Mouse (Mus musculus) megakaryocyte, embryonic 14.5 days (primary cell): ENCODE data around the gene Eid2.

Experiments
- FLI1 ChIP-seq: IDR thresholded peaks from 2 replicates; pipeline ENCODE4 v1.6.1; 2012; ENCODE audit warnings: low read length, inconsistent platforms, mixed read lengths
- GATA1 ChIP-seq: IDR thresholded peaks from 3 replicates; pipeline ENCODE4 v1.6.1; 2012; ENCODE audit warnings: mixed read lengths, low read length, inconsistent platforms, borderline replicate concordance

DNA sequence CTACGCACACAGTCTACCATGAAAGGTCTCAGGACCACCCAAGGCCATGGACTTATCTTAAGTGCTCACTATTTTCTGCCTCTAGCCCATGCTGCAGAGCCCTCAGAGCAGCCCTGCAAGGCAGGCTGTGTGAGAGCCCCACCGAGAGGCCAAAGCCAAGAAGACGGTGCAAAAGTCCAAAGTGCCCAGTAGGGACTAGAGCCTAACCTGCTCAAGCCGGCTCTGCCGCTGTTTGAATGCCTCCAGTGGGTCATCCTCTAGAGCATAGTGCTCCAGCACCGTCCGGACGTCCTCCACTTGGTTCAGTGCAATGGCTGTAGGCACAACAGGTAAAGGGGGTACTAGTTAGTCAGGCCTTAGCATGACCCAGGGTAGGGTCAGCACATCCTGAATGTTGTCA is 38.5 kb downstream of the Eid2 start:
- no peak for TF ChIP-seq FLI1
- no peak for TF ChIP-seq GATA1
